Mouse (Mus musculus): ENCODE measurements around the gene Hdac9.

Hdac9 gene

GRCm38 (mm10) chr12:34916995-34917394, at the start of gene Hdac9:
TSS of gene Hdac9 (minus strand) at chr12:34917095.
- DNase-seq = no peak

GRCm38 (mm10) chr12:34949066-34949706, 32.3 kb upstream of the Hdac9 start:
- DNase-seq = no peak

- DNase-seq = peak; percentile 23
These were observed 21.0 kb upstream of the Hdac9 start for GRCm38 (mm10) chr12:34937918-34938317.

- no peak for DNase-seq
These were observed 8.9 kb downstream of the Hdac9 start for GRCm38 (mm10) chr12:34908008-34908407.

GRCm38 (mm10) chr12:34907506-34907850, 9.4 kb downstream of the Hdac9 start:
- peak; percentile 3 for DNase-seq

GRCm38 (mm10) chr12:34906704-34907505, 10.0 kb downstream of the Hdac9 start:
- no peak for DNase-seq

GRCm38 (mm10) chr12:34906376-34906703, 10.6 kb downstream of the Hdac9 start:
- DNase-seq = no peak

GRCm38 (mm10) chr12:34900241-34900640, 16.7 kb downstream of the Hdac9 start:
- no peak for DNase-seq

GRCm38 (mm10) chr12:34894867-34895266, 22.0 kb downstream of the Hdac9 start:
- no peak for DNase-seq

GRCm38 (mm10) chr12:34888694-34889093, 28.2 kb downstream of the Hdac9 start:
- no peak for DNase-seq

GRCm38 (mm10) chr12:34874926-34875325, 42.0 kb downstream of the Hdac9 start:
- DNase-seq = no peak

- no peak for DNase-seq
These were observed 45.9 kb downstream of the Hdac9 start for GRCm38 (mm10) chr12:34871028-34871427.

- DNase-seq = no peak
These were observed 75.7 kb downstream of the Hdac9 start for GRCm38 (mm10) chr12:34841196-34841595.

- DNase-seq = no peak
These were observed 79.6 kb downstream of the Hdac9 start for GRCm38 (mm10) chr12:34837318-34837717.

GRCm38 (mm10) chr12:34836864-34837263, 80.0 kb downstream of the Hdac9 start:
- no peak for DNase-seq

- DNase-seq = no peak
These were observed 80.8 kb downstream of the Hdac9 start for GRCm38 (mm10) chr12:34836085-34836484.

- peak; percentile 7 for DNase-seq
These were observed 81.4 kb downstream of the Hdac9 start for GRCm38 (mm10) chr12:34835493-34835892.

- DNase-seq = no peak
These were observed 88.2 kb downstream of the Hdac9 start for GRCm38 (mm10) chr12:34828684-34829083.

- peak; percentile 18 for DNase-seq
These were observed 90.0 kb downstream of the Hdac9 start for GRCm38 (mm10) chr12:34826931-34827330.

GRCm38 (mm10) chr12:34820229-34820628, 96.7 kb downstream of the Hdac9 start:
- no peak for DNase-seq

GRCm38 (mm10) chr12:34811673-34812613, 105.0 kb downstream of the Hdac9 start:
- DNase-seq = no peak

GRCm38 (mm10) chr12:34810221-34810620, 106.7 kb downstream of the Hdac9 start:
- no peak for DNase-seq

- no peak for DNase-seq
These were observed 108.7 kb downstream of the Hdac9 start for GRCm38 (mm10) chr12:34808180-34808579.

Measured in lung, postnatal 36 days (tissue).